Mouse (Mus musculus) right cerebral cortex, postnatal 10 days (tissue): ENCODE data around the gene Ntrk1.
"Not testable (repeated sequence)": the region's sequence is repeated elsewhere in the genome, so short reads cannot be mapped to it uniquely, and the experiment has no call there.

ENCODE experiments used
- DNase-seq, 2 experiments: peaks; one replicate each; pipeline ENCODE4 v3.0.0; 2021; ENCODE audit warnings: low spot score in 2 of 2

The Ntrk1 gene

DNA sequence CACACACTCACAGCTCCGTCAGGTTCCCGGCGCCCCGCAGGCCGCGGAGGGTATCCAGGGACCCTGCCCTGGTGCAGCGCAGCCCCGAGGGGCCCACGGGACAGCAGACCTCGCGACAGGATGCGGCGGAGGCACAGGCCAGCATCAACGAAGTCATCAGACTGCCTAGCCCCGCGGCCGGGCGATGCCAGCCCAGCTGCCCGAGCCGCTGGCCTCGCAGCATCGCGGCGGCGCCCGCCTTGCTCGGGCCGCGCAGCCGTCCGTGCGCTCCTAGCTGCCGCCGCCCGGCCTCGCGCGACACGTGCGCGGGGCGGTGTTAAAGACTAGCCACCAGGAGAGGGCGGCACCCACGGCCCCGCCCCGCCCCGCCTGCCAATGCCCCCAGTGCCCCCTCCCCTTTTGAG lies at the start of gene Ntrk1:
Gene Ntrk1, minus strand, starts transcription at position 241 of the 404 bp plus-strand sequence.
- DNase-seq: no peak

DNA sequence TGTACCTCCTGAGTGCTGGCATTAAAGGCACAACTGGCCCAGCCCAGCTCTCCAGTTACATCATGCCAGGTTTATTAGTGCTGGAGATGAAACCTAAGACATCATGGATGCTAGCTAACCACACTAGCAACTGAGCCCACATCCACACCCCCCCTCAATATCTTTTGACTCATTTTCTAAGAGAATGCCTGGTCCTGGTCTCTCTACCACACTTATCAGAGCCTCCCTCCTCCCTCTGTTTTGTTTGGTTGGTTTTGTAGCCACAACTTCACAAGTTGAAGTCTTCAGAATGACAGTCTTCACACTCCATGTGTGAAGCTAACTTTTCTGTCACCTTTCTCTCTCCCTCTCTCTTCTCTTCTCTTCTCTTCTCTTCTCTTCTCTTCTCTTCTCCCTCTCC lies 45.9 kb upstream of the Ntrk1 start:
- DNase-seq: no peak

DNA sequence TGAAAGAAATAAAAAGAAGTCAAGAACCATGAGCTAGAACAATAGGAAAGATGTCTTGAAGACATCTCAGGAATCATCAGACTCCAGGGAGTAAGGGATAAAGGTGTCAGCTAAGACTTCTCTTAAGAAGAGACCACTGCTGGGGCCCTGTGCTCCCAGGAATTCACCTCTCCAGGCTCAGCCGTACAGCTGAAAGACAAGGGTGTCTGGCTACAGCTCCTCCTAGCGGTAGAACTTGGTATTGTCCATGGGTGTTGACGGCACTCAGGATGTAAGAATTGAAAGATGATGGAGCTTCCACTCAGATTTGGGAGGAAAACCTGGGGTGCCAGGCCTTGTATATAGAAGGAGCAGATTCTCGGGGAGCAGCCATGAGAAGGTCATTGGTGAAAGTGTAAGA lies 43.7 kb upstream of the Ntrk1 start:
- DNase-seq: peak; percentile 46 to 78

DNA sequence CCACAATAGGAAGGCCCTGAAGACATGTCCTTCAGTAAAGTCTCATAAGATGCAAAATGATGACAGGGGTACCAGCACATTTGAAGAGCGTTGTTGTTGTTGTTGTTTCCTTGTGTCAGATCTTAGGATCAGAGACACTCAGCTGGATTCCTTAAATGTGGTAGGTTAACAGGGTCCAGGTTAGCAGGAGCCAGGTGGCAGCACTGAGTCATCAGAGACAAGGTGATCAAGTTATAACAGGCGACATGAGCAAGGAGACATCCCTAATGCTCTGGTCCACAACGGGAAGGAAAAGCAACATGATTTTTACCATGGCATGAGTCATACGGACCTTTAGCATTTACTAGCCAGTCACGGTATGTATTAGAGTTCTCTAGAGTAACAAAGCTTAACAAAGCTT lies 38.5 kb upstream of the Ntrk1 start:
- no peak for DNase-seq

DNA sequence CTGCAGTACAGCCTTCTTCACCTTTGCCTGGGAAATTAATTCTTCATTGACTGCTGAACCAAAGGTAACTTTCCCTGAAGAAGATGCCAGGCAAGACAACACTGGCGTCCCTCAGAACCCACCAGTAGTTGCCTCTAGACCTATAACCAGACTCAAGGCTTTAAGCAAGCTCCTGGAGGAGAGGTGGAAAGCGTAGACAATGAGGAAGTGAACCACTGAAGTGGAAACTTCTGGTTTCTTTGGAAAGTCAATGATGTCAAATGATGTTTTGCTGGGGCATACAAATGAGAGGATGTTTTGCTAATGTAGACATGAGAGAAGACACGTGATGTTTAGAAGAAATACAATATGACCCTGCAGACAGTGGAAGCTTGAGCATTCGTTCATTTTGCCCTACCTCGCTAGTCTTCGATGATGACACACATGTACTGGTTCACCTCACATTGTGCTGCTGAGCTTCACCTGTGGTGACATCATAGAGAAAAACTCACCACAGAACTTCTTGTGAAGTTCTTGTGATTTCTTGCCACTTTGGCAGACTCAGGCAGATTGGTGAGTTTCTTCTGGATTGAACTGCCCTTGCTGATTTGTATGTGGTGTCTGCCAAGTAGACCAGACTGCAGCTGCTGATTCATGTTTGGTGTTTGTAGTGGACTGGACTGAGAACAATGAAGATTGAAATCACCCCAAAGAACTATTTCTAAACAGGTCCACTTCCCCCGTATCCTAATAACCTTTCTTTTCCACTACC lies 37.3 kb upstream of the Ntrk1 start:
- DNase-seq: no peak

DNA sequence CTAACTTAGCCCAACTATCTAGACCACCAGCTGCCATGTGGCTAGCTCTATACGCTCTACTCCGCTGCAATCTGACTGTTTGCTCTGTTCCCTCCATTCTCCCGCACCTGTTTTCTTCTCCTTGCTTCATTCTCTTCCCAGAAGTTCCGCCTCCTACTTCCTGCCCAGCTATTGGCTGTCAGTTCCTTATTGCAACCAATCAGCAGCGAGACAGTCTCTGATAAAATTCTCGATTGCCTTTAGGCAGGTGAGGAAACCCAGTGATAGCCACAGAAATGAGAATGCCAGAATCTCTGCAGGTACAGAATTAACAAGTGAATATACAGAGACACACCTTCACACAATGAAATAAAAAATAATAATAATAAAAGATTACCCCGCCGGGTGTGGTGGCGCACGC lies 34.1 kb upstream of the Ntrk1 start:
- no peak for DNase-seq

DNA sequence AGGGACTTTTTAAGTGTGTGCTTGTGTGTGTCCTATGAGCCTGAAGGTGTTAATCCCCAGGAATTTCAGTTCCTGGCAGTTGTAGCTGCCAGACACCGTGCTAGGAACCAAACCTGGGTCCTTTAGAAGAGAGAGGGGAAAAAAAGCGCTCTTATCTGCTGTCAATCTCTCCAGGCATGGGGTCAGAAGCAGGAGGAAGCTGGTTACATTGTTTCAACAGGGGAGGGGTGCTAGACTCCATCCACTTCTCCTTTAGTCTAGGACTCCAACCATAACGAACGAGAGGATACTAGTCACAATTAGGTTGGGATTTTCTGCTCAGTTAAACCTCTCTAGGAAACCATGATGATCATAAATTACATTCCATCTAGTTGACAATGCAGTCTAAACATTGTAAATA lies 33.5 kb upstream of the Ntrk1 start:
- no peak for DNase-seq

DNA sequence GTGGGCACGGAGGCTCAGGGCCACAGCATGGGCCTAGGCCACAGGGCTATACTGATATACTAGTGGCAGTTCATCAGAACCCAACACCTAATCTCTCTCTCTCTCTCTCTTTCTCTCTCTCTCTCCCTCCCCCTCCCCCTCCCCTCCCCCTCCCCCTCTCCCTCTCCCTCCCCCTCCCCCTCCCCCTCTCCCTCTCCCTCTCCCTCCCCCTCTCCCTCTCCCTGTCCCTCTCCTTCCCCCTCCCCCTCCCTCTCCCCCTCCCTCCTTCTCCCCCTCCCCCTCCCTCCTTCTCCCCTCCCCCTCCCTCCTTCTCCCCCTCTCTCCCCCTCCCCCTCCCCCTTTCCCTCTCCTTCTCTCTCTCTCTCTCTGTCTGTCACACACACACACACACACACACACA lies 29.2 kb upstream of the Ntrk1 start, which contains the start of gene Pear1:
Gene Pear1, minus strand, starts transcription at position 101 of the 400 bp plus-strand sequence.
- DNase-seq: not testable (repeated sequence)

DNA sequence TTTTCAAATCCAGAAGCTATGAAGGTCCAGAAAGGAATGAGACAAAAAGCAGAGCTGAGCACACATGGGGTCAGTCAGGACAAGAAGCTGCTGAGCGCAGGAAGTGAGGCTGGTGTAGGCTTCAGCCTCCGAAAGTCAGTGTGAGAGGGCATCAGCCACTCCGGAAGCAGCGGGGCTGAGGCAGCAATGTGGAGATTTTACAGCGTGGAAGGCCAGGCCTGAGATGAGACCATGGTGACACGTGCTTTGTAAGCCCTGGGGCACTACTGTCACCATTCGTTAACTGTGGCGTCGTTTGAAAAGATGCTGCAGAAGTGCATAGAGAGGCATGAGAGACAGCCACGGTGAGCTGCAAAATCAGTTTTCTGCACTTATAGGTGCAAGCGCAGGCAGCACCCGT lies 23.3 kb upstream of the Ntrk1 start:
- no peak for DNase-seq

DNA sequence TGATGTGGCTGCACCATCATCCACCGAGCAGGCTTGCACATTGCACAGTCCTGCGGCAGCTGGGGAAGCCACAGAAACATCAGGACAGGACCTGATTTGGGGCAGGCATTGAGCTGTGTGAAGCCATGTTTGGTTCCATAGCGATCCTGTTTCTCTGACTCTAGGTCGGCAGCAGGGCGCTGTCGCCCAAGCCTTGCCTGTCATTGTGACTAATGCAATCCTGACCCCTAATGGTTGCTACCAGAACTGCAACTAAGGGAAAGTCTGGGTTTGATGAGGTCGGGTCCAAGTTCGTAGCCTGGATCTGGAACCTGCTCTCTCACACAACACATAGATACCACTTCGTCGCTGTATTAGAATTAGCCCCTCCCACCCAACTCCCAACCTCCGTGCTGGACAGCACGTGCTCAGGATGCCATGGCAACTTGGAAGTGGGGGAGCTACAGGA lies 21.7 kb upstream of the Ntrk1 start:
- DNase-seq: peak; percentile 51 to 69

DNA sequence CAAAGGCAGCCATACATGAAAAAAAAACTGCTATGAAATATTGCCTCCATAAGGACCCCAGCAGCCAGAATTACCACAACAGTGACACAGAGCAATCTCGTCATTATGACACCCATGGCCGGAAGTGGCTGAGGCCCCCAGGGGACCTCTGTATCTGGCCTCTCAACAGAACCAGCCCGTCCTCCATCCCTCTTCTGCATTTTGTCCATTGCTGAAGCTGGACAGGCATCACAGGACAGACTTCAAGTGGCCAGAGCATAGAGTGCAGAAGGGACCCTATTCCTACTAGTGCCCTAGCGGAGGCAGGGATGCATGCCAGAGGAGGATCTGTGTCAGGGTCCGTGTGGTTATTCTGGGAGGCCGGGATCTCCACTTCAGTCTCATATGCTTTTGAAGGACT lies 21.2 kb upstream of the Ntrk1 start:
- no peak for DNase-seq

DNA sequence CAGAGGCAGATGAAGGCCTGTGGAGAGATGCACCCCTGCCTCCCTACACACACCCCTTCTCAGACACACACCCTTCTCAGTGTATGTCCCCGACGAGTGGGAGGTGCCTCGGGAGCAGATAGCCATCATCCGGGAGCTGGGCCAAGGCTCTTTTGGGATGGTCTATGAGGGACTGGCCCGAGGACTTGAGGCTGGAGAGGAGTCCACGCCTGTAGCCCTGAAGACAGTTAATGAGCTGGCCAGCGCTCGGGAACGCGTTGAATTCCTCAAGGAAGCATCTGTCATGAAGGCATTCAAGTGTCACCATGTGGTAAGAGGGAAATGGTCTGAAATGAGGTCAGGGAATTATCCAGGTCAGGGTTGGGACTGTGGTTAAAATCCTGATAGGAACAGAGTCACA lies 17.9 kb upstream of the Ntrk1 start:
- DNase-seq: no peak

DNA sequence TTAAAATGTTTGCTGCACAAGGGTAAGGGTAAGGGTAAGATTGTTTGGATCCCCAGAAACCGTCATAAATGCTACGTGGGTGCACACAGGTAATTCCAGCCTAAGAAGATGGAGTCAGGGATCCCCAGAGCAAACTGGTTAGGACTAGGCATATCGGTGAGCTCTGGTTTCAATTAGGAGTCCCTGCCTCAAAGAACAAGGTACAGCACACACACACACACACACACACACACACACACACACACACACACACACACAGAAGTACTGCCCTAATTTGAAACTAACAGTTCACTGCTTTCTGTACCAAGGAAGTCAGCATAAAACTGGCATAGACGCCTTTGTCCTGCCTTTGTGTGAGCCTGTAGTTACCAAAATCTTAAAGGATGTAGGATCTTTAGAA lies 17.5 kb upstream of the Ntrk1 start:
- DNase-seq: no peak

DNA sequence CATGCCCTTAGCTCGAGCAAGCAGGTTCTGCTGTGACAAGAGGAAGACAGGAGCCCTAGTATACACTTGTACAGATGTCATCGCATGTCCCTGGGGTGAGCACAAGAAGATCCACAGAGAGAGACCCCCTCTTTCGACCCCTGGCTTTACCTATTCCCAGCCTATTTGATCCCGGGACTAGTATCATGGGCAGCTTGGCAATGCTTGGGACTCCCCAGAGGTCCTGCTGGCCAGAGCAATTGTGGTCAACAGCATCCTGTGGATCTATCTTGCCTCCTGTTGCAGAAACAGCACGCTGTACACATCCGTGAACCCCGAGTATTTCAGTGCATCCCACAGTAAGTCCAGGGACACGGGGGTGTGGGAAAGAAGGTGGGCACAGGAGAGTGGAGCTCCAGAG lies 16.3 kb upstream of the Ntrk1 start:
- DNase-seq: no peak

DNA sequence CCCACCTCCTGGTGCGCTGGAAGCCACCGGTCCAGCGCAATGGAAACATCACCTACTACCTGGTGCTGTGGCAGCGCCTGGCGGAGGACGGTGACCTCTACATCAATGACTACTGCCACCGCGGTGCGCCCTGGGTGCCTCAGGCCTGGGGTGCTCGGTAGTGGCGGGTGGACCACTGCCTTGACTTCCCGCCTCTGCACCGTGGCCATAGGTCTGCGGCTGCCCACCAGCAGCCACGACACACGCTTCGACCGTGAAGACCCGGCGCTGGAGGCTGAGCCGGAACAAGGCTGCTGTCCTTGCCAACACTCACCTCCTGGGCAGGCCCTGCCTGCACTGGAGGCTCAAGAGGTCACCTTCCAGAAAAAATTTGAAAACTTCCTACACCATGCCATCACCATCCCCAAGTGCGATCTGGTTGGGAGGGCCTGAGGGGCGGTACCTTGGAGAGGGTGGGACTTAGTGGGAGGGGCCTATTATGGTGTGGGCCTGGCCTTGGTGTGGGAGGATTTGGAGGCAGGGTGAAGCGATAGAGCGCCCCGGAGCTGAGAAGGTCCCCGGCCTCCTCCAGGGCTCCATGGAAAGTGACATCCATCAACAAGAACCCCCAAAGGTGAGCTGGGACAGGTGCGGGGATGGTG lies 14.5 kb upstream of the Ntrk1 start:
- DNase-seq: no peak

DNA sequence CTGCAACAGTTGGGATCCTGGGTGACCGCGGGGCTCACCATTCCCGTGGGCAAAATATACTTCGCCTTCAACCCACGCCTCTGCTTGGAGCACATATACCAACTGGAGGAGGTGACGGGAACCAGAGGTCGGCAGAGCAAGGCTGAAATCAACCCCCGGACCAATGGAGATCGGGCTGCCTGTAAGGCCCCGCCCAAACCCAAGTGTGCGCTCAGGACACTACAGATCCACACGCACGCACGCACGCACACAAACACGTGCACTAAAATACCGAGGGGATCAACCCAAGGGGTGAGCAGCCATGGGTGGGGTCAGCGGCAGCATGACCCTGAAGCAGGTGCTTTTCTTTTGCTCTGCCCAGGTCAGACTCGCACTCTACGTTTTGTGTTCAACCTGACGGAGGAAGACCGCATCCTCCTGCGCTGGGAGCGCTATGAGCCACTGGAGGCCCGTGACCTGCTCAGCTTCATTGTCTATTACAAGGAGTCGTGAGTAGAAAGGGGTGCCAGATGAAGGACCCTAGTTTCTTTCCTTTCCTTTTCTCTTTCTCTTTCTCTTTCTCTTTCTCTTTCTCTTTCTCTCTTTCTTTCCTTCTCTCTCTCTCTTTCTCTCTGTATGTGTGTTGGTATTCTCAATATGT lies 9.2 kb upstream of the Ntrk1 start:
- no peak for DNase-seq

DNA sequence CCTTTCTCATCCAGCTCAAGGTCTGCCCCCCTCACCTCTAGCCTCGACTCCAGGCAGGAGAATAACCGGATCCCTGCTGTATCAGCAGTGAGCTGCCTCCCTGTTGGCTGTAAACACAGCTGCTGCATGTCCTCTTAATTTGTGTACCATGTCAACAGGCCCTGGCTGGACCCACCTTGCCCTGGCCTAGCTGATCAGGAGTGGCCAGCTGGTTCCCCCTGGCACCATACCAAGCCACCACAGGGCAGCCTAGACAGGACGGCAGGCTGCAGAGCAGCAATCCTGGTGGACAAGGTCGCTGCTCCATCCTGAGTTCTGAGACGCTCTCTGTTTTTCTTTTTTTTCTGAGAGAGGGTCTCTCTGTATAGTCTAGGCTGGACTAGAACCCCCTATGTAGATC lies 6.7 kb upstream of the Ntrk1 start:
- no peak for DNase-seq

DNA sequence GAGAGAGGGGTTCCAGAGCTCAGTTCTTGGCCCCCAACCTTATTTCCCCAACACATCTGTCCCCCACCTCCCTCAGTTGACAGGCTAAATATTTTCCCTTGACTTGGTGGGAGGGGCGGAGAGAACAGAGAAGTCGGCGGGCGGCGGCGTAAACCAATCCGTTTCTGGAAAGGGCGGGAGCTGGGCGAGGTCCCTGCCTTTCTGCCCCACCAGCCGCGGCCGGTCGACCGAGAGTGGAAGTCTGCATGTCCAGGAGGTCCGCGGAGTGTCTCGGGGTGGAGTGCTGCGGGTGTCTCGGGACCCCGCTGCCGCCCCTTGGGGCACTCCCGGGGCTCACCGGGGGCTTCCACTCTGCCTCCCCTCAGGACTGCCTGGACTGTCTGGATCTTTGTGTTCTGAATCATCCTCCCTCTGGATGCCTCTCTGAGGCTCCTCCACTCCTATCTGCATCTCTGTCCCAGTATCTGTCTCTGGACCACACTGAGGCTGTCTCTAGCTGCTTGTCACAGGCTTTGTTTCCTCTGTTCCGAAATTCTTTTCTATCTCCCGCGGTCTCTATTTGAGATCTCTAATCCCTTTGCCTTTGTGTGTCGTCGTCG lies 1.9 kb upstream of the Ntrk1 start, which contains the start of gene Insrr:
Gene Insrr, plus strand, starts transcription at position 216 of the 599 bp plus-strand sequence.
- no peak for DNase-seq

DNA sequence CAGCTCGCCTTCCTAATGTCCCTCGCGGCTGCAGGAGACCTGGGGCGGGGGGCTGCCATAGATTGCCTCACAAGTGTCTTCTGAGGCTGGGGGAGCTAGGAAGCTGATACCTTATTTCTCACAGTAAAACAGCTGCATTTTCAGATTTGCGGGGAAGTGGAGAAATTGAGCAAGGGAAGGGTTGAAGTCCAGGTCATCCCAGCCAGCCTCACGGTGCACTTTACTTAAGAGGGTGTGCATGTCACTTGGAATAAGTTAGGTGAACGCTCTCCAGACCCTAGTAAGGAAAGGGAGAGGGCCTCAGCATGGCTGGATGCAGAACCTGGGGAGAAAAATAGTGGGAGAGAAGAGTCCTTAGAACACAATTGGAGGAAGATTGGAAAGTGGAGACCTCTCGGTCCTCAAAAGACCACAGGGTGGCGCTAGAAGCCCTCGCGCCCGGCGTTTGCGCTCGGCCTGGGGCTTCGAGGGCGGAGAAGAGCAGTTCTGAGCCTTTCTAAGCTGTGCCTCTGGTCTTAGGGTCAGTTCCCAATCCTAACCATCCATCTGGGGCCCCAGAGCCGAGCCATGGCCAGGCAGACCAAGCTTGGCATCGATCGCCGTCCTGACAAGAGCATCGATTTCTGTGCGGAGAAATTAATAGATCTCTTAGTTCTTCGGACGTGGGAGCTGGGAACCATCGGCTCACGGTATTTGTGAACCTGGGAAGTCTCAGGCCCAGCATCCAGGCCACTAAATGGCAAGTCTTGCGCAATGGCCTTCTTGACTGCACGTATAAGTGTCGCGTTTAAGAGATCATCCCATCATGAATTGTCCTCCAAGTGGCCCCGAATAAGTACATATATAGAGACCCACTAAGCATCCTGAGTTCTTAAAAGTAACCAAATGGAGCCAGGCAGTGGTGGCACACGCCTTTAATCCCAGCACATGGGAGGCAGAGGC lies 645 bp upstream of the Ntrk1 start:
- DNase-seq: peak; percentile 33 to 66

DNA sequence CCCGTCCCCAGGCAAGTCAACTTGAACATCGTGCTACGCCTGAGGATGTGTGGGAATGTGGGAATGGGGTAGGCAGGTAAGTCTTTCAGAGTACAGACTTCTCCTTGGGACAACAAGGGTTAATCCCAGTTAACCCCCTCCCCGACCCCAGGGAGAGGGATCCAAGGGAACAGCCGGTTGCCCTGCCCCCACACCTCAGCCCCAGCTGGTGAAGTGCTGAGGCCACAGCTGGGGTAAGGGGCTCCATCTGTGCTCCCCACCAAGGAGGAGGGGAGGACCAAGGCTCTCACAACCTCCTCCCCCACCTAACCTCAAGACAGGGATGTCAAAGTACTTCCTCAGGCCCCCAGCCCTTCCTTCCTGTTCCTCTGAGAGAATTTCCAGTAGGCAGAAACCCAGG lies 5.2 kb downstream of the Ntrk1 start:
- no peak for DNase-seq

DNA sequence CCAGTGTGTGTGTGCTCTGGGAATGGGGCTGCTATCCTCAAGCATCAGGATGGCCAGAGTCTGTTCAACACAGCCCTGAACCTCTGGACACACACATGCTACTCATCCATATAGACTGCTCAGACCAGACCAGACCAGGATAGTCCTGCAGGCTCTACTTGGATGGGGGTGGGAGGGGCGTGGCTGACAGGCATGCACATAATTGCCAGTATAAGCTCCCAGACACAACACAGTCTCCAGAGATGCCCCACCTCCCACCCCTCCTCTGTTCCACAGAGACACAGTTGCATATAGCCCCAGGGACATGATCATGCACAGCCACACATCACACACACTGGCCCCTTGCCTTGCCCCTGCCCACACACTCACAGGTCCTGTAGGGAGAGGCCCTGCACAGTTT lies 5.7 kb downstream of the Ntrk1 start:
- DNase-seq: no peak
